Mouse (Mus musculus) E14TG2a.4 (cell line): ENCODE data around the gene Uba52.
A peak's percentile ranks its signal among the peaks of the same experiment; 100 is the strongest.

Experiments used
- H3K27me3 ChIP-seq: 2 replicates; pipeline ENCODE4 v1.6.1; 2014; ENCODE audit warnings: low read length, control low read depth; ENCODE audit not compliant: insufficient read depth
- H3K36me3 ChIP-seq: 2 replicates; pipeline ENCODE4 v1.6.1; 2014; ENCODE audit warnings: low read length, control low read depth; ENCODE audit not compliant: insufficient read depth
- H3K4me1 ChIP-seq: replicated peaks from 2 replicates; pipeline ENCODE4 v1.6.1; 2014; ENCODE audit warnings: low read depth, low read length, control low read depth
- H3K4me3 ChIP-seq: replicated peaks from 2 replicates; pipeline ENCODE4 v1.5.1; 2014; ENCODE audit warnings: mild to moderate bottlenecking, low read length
- H3K9me3 ChIP-seq: 2 replicates; pipeline ENCODE4 v1.6.1; 2014; ENCODE audit warnings: low read length, control low read depth
- CTCF ChIP-seq: conservative IDR thresholded peaks from 2 replicates; pipeline ENCODE4 v1.5.1; 2014; ENCODE audit warnings: low read length
- NANOG ChIP-seq: IDR thresholded peaks from 2 replicates; pipeline ENCODE4 v1.6.1; 2014; ENCODE audit warnings: borderline replicate concordance, low read length, mixed read lengths
- POU5F1 ChIP-seq: IDR thresholded peaks from 2 replicates; pipeline ENCODE4 v1.6.1; 2014; ENCODE audit warnings: low read length, borderline replicate concordance

The Uba52 gene

DNA sequence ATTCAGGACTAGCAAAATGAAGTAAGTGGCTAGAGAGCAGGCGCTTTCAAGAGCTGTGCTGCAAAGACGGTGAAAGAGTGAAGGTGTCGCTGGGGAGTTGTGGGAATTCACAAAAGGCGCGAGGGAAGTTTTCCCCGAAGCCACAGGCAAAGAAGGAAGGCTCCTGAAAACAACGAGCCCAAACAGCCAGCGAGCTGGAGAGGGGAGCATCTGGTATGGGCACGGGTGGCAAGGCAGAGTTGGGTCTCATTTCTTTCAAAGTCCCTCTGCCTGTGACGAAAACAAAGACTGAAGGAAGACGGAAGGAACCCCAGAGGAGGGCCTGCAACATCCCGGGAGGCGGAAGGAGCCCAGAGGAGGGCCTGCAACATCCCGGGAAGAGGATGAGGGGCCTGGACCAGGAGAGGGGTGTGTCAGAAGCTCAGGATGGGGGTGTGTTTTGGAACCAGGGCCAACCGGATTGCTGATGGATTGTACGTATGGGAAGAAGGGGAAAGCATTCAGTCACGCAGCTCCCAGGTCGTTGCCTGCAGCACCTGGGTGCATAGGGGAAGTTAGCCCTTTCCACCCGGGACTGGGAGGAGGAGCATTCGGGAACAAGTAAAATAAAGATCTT lies 19.6 kb downstream of the Uba52 start:
- H3K4me1 ChIP-seq: peaks cover 89% of the 10 kb centered on the region
- H3K4me3 ChIP-seq: peak overlapping the region; percentile 70
- peaks cover 99% of the 10 kb centered on the region for H3K27me3 ChIP-seq
- H3K36me3 ChIP-seq: no peaks in the 10 kb centered on the region
- no peaks in the 10 kb centered on the region for H3K9me3 ChIP-seq
- no peak for TF ChIP-seq NANOG
- no peak for TF ChIP-seq CTCF

DNA sequence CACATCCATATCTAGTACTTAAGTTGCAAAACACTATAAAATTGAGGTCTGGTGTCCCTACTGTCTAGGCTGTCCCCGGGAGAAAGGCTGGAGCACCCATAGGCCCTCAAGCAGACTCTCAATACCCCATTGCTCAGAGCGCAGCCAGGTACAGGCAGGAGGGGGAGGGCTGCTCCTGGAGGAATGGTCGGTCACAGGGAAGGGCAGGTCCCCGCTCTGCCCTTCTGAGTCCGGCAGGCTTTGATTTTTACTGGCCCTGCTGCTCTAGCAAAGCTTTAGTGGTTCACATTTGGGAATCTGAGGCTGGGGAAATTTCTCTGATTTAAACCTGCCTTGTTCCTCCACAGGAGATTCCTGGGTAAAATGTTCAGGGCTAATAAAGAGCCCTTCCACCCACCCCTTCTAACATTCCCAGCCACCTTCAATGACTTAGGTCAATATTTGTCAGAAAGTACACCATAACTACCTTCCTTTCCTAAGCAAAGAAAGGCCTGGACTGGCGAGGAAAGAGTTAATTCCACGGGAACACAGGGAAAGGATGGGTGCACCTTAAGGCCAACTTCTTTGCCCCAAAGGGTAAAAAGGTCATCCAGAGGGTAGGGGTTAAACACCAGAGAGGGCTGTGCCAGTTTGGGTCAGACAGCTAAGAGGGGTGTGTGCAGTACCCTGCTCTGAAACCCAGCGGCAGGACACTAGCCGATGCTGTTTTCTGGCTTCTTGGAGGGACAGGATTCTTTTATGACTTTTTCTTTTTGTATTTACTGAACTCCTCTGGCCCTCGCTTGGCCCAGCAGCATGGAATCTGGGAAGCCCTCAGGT lies 20.3 kb downstream of the Uba52 start:
- no peaks in the 10 kb centered on the region for H3K9me3 ChIP-seq
- TF ChIP-seq POU5F1: no peak
- no peak for TF ChIP-seq CTCF
- no peak for TF ChIP-seq NANOG
- peaks cover 99% of the 10 kb centered on the region for H3K27me3 ChIP-seq
- H3K36me3 ChIP-seq: no peaks in the 10 kb centered on the region
- peak overlapping the region; percentile 64 for H3K4me3 ChIP-seq
- H3K4me1 ChIP-seq: peaks cover 88% of the 10 kb centered on the region

DNA sequence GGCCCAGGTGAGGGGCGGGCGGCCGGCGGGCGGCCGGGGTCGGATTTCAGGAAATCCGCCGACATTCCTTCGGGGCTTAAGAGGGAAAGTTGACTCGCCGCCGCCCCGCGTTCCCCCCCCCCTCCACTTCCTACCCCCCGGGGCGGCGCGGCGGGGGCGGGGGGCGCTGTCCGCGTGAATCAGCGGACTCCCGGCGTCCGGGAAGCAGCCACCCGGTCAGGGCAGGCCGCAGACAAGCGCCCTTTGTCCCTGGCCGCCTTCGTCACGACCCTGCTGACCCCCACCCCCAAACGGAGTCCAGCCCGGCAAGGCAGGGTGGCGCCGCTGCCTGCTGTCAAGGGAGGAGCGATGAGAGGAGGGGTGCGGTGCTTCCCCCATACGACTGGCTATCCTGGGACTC lies 21.0 kb downstream of the Uba52 start:
- Histone ChIP-seq H3K4me3 (peak overlapping the region; percentile 64), H3K4me1 (peaks cover 81% of the 10 kb centered on the region), H3K9me3 (no peaks in the 10 kb centered on the region), H3K27me3 (peaks cover 99% of the 10 kb centered on the region), H3K36me3 (no peaks in the 10 kb centered on the region)
- no peak for TF ChIP-seq NANOG
- TF ChIP-seq POU5F1: no peak
- no peak for TF ChIP-seq CTCF

DNA sequence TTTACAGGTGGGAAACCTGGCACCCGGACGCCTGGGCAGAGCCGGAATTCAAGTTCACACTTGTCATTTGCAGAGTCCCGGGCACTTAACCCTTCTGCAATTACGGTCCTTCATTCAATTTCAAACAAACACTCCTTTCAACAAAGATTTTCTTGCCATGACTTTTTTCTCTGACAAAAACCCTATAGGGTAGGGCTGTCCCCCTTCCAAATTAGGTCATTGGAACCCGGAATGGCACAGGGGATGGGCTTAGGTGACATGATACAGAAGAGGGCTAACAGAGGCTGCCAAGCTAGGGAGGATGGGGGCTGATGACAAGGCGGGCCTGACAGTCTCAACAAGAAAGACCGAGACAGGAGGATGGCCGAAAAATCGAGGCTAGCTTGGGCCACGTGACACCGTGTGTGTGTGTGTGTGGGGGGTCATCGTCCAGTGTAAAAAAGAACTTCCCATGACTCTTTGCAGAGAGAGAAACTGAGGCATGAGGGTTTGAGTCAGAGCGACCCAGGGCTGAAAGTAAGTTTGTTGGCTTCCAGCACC lies 21.6 kb downstream of the Uba52 start:
- Histone ChIP-seq H3K9me3 (no peaks in the 10 kb centered on the region), H3K4me1 (peaks cover 75% of the 10 kb centered on the region), H3K27me3 (peaks cover 99% of the 10 kb centered on the region), H3K36me3 (no peaks in the 10 kb centered on the region), H3K4me3 (peak overlapping the region; percentile 64)
- TF ChIP-seq POU5F1: no peak

DNA sequence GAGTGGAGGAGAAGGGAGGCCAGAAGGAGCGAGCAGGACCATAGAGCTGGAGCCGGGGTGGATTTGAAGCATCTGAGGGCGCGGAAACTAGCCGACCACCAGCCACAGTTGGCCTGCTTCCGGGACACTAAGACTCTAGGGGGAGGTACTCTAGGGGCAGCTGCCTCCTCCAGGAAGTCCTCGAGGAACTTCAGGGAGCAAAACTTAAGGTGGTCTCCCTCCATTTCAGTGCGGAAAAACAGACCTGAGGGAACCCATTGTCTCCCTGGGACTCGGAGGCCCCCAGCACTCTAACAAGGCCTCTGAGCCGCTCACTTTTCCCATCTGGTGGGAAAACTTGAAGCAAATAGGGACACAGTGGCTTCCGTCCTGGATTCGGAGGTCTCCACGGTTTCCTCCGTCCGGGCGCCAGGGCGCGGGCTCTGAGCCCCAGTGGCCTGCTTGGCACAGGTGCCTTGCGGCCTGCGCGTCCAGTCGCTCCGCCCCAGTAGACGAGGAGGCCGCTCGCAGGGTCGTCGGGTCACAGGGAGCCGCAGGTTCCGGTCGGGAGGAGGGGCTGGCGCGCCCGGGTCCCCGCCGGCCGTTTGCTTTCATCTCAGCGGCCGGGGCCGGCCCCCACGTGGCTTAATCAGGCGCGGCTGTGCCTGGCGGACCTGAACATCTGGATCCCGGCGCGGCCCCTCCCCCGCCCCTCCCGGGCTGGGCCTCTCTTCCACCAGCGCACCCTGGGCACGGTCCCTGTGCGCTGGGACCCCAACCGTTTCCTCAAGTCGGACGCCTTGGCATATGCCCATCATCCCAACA lies 22.4 kb downstream of the Uba52 start:
- H3K4me3 ChIP-seq: peak overlapping the region; percentile 64
- H3K36me3 ChIP-seq: no peaks in the 10 kb centered on the region
- H3K9me3 ChIP-seq: no peaks in the 10 kb centered on the region
- peaks cover 71% of the 10 kb centered on the region for H3K4me1 ChIP-seq
- TF ChIP-seq CTCF: no peak
- TF ChIP-seq POU5F1: no peak
- TF ChIP-seq NANOG: no peak
- peaks cover 97% of the 10 kb centered on the region for H3K27me3 ChIP-seq

DNA sequence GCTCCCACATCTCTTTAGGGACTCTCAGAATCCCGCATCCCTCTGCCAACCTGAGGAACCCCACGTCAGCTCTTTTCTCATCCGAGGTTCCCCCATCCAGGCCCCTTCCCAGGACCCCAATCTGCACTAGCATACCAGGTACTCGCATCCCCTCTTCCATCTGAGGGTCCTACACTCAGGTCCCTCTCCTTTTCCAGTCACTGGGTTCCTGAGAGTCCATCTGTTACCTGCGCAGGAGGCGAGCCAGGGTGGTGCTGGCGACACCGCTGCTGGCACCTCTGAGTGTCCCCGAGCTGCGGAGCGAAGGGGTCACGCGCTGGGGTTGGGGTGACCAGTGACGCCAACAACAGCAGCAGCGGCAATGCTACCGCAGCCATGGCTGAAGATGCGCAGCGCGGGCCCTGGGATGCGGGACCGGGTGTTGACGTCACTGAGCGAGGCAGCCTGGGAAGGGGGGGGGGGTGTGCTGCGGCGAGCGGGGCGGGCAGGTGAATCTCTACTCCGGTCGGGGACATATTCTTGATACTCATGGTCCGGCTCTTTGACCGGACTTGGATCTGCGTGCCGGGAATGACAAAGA lies 23.6 kb downstream of the Uba52 start, which contains the start of gene Tmem59l:
Tmem59l (minus strand) TSS at position 418 of the 580 bp plus-strand sequence.
- peaks cover 69% of the 10 kb centered on the region for H3K4me1 ChIP-seq
- TF ChIP-seq NANOG (no peak), CTCF (no peak), POU5F1 (no peak)
- peak within 1 kb of the TSS; percentile 69 for H3K4me3 ChIP-seq
- H3K36me3 ChIP-seq: no peaks in the 10 kb centered on the region
- no peaks in the 10 kb centered on the region for H3K9me3 ChIP-seq
- H3K27me3 ChIP-seq: peaks cover 93% of the 10 kb centered on the region

DNA sequence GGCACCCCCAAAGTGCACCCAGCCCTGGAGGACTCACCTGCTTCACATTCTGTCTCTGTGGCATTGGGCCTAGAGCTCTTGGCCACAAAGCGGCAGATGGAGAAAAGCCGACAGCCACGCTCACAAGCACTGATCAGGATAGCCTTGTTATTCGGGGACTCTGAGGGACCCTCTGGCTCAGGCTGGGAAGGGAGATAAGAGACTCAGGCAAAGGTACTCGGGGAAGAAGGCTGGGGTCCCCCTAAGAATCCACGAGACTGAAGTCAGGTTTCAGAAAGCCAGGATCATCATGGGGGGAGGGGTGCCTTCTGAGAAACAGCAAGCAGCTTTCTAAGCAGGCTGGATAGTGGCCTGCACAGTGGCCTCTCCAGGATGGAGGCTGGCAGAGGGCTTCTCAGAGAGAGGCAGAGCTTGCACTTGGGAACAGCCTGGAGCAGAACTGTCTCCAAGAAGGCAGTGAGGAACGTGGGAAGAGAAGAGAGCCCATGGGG lies 24.4 kb downstream of the Uba52 start:
- peaks cover 61% of the 10 kb centered on the region for H3K4me1 ChIP-seq
- H3K36me3 ChIP-seq: no peaks in the 10 kb centered on the region
- H3K27me3 ChIP-seq: peaks cover 93% of the 10 kb centered on the region
- H3K9me3 ChIP-seq: no peaks in the 10 kb centered on the region
- peak overlapping the region; percentile 69; the same call in 1 of the 2 replicates for H3K4me3 ChIP-seq
- TF ChIP-seq CTCF (no peak), POU5F1 (no peak), NANOG (no peak)
